Mouse (Mus musculus): ENCODE measurements around the gene Kcnb1.

GRCm38 (mm10) chr2:167109506-167109905 is 80.4 kb downstream of the Kcnb1 start:
- TF ChIP-seq CTCF (conservative IDR thresholded peaks at IDR 0.05; ENCODE audit: low read length) = no peak
- no peak for TF ChIP-seq NANOG (IDR thresholded peaks at IDR 0.05; ENCODE audit: borderline replicate concordance, low read length)
